Mouse (Mus musculus) MEL (cell line): ENCODE results near the gene Klhdc8a. TPM values are rescaled to one million over a fixed set of nuclear protein-coding genes. Genes with fewer than 3 reads are reported as not detected.

Experiments
- DNase-seq: peaks from one replicate; pipeline ENCODE4 v3.0.0; 2011; ENCODE audit warnings: low read depth, low spot score
- H3K27ac ChIP-seq: 2 replicates; pipeline ENCODE4 v1.5.1; 2012; ENCODE audit warnings: low read depth, mild to moderate bottlenecking, control low read depth, low read length, moderate library complexity; ENCODE audit not compliant: control insufficient read depth
- H3K27me3 ChIP-seq, 2 experiments: fragments of 150-350 bp in 1 of 2; sonication (generic) in 1 of 2; 2 replicates each; pipeline ENCODE4 v1.6.1; 2012; ENCODE audit warnings: low read length in 2 of 2, mild to moderate bottlenecking in 2 of 2, improper control_type of control experiment in 1 of 2, moderate library complexity in 1 of 2; ENCODE audit not compliant: insufficient read depth in 2 of 2, control insufficient read depth in 1 of 2
- H3K36me3 ChIP-seq, 2 experiments: 2 replicates each; pipeline ENCODE4 v1.6.1; 2012 to 2014; ENCODE audit warnings: low read length in 2 of 2, improper control_type of control experiment in 1 of 2, inconsistent platforms in 1 of 2, mild to moderate bottlenecking in 1 of 2; ENCODE audit not compliant: insufficient read depth in 2 of 2, control insufficient read depth in 1 of 2
- H3K4me1 ChIP-seq, 2 experiments: fragments of 150-350 bp in 1 of 2; sonication (generic) in 1 of 2; 2 replicates each; pipeline ENCODE4 v1.6.1; 2012; ENCODE audit warnings: low read length in 2 of 2, improper control_type of control experiment in 1 of 2, mild to moderate bottlenecking in 1 of 2; ENCODE audit not compliant: insufficient read depth in 2 of 2, control insufficient read depth in 1 of 2
- H3K4me3 ChIP-seq, 2 experiments: fragments of 150-350 bp in 1 of 2; sonication (generic) in 1 of 2; 2 replicates each; pipeline ENCODE4 v1.5.1; 2012; ENCODE audit warnings: low read depth in 2 of 2, low read length in 2 of 2, mild to moderate bottlenecking in 2 of 2, moderate library complexity in 2 of 2, control low read depth in 1 of 2, improper control_type of control experiment in 1 of 2; ENCODE audit not compliant: control insufficient read depth in 1 of 2, insufficient read depth in 1 of 2
- H3K79me2 ChIP-seq: 2 replicates; pipeline ENCODE4 v1.6.1; 2012; ENCODE audit warnings: mild to moderate bottlenecking, low read length, moderate library complexity; ENCODE audit not compliant: control insufficient read depth, poor library complexity, insufficient read depth
- H3K9ac ChIP-seq: 2 replicates; pipeline ENCODE4 v1.6.1; 2012; ENCODE audit warnings: low read depth, mild to moderate bottlenecking, control low read depth, low read length, moderate library complexity; ENCODE audit not compliant: control insufficient read depth, poor library complexity, severe bottlenecking
- H3K9me3 ChIP-seq: fragments of 150-350 bp; sonication (generic); replicated peaks from 2 replicates; pipeline ENCODE4 v1.6.1; 2012; ENCODE audit warnings: mild to moderate bottlenecking, low read length, improper control_type of control experiment, moderate library complexity; ENCODE audit not compliant: insufficient read depth
- BHLHE40 ChIP-seq: IDR thresholded peaks from 2 replicates; pipeline ENCODE4 v1.6.1; 2012; ENCODE audit warnings: low read depth, mild to moderate bottlenecking, inconsistent platforms, low read length, improper control_type of control experiment, borderline replicate concordance
- CHD2 ChIP-seq: IDR thresholded peaks from 2 replicates; pipeline ENCODE4 v1.6.1; 2011; ENCODE audit warnings: low read length, improper control_type of control experiment
- CTCF ChIP-seq, 3 experiments: IDR thresholded peaks in 2 of 3; conservative IDR thresholded peaks in 1 of 3; 2 replicates each; pipeline ENCODE4 v1.5.1; 2011 to 2012; ENCODE audit warnings: low read length in 3 of 3, low read depth in 2 of 3, mild to moderate bottlenecking in 2 of 3, improper control_type of control experiment in 1 of 3, inconsistent platforms in 1 of 3, mixed read lengths in 1 of 3, moderate library complexity in 1 of 3; ENCODE audit not compliant: control insufficient read depth in 1 of 3, insufficient read depth in 1 of 3, poor library complexity in 1 of 3, severe bottlenecking in 1 of 3
- E2F4 ChIP-seq: IDR thresholded peaks from 2 replicates; pipeline ENCODE4 v1.6.1; 2011; ENCODE audit warnings: low read depth, low read length, improper control_type of control experiment, borderline replicate concordance
- EP300 ChIP-seq, 2 experiments: IDR thresholded peaks; 2 replicates each; pipeline ENCODE4 v1.6.1; 2011; ENCODE audit warnings: improper control_type of control experiment in 2 of 2, low read length in 2 of 2, low read depth in 1 of 2, mild to moderate bottlenecking in 1 of 2
- ETS1 ChIP-seq: IDR thresholded peaks from 2 replicates; pipeline ENCODE4 v1.6.1; 2012; ENCODE audit warnings: low read depth, mild to moderate bottlenecking, inconsistent platforms, low read length, improper control_type of control experiment, moderate library complexity
- GABPA ChIP-seq: IDR thresholded peaks from 2 replicates; pipeline ENCODE4 v1.6.1; 2012; ENCODE audit warnings: low read depth, mild to moderate bottlenecking, inconsistent platforms, low read length, improper control_type of control experiment, moderate library complexity
- HCFC1 ChIP-seq: IDR thresholded peaks from 2 replicates; pipeline ENCODE4 v1.6.1; 2012; ENCODE audit warnings: low read depth, mild to moderate bottlenecking, inconsistent platforms, low read length, improper control_type of control experiment, moderate library complexity
- JUND ChIP-seq: IDR thresholded peaks from 2 replicates; pipeline ENCODE4 v1.6.1; 2011; ENCODE audit warnings: low read depth, mild to moderate bottlenecking, improper control_type of control experiment, low read length
- KAT2A ChIP-seq: conservative IDR thresholded peaks from 2 replicates; pipeline ENCODE4 v1.6.1; 2012; ENCODE audit warnings: low read depth, low read length, improper control_type of control experiment, inconsistent platforms
- MAFK ChIP-seq: IDR thresholded peaks from 2 replicates; pipeline ENCODE4 v1.6.1; 2011; ENCODE audit warnings: low read depth, mild to moderate bottlenecking, low read length, improper control_type of control experiment, borderline replicate concordance
- MAX ChIP-seq: IDR thresholded peaks from 2 replicates; pipeline ENCODE4 v1.6.1; 2011; ENCODE audit warnings: low read length, improper control_type of control experiment
- MAZ ChIP-seq: IDR thresholded peaks from 2 replicates; pipeline ENCODE4 v1.6.1; 2012; ENCODE audit warnings: low read depth, mild to moderate bottlenecking, inconsistent platforms, low read length, improper control_type of control experiment
- MYC ChIP-seq: IDR thresholded peaks from 2 replicates; pipeline ENCODE4 v1.6.1; 2011; ENCODE audit warnings: low read depth, mild to moderate bottlenecking, low read length, improper control_type of control experiment, moderate library complexity
- NELFE ChIP-seq: IDR thresholded peaks from 2 replicates; pipeline ENCODE4 v1.6.1; 2011; ENCODE audit warnings: low read depth, low read length, improper control_type of control experiment
- NRF1 ChIP-seq: IDR thresholded peaks from 2 replicates; pipeline ENCODE4 v1.6.1; 2014; ENCODE audit warnings: low read depth, mild to moderate bottlenecking, inconsistent platforms, low read length, improper control_type of control experiment, moderate library complexity; ENCODE audit not compliant: poor library complexity, insufficient read depth, severe bottlenecking
- POLR2AphosphoS2 ChIP-seq: IDR thresholded peaks from 2 replicates; pipeline ENCODE4 v1.6.1; 2011; ENCODE audit warnings: low read length, improper control_type of control experiment
- POLR2AphosphoS5 ChIP-seq: IDR thresholded peaks from 2 replicates; pipeline ENCODE4 v1.6.1; 2012; ENCODE audit warnings: low read depth, borderline replicate concordance, mild to moderate bottlenecking, inconsistent platforms, low read length, moderate library complexity, mixed read lengths
- RAD21 ChIP-seq: IDR thresholded peaks from 2 replicates; pipeline ENCODE4 v1.6.1; 2011; ENCODE audit warnings: mild to moderate bottlenecking, low read depth, low read length, improper control_type of control experiment
- RCOR1 ChIP-seq: IDR thresholded peaks from 2 replicates; pipeline ENCODE4 v1.6.1; 2012; ENCODE audit warnings: low read depth, mild to moderate bottlenecking, inconsistent platforms, low read length, improper control_type of control experiment
- SIN3A ChIP-seq: IDR thresholded peaks from 2 replicates; pipeline ENCODE4 v1.6.1; 2012; ENCODE audit warnings: low read length, improper control_type of control experiment, inconsistent platforms
- SMC3 ChIP-seq: IDR thresholded peaks from 2 replicates; pipeline ENCODE4 v1.6.1; 2011; ENCODE audit warnings: low read depth, low read length, improper control_type of control experiment
- TAL1 ChIP-seq: IDR thresholded peaks from 2 replicates; pipeline ENCODE4 v1.6.1; 2012; ENCODE audit warnings: mild to moderate bottlenecking, inconsistent platforms, low read length, moderate library complexity, mixed read lengths
- TBP ChIP-seq: IDR thresholded peaks from 2 replicates; pipeline ENCODE4 v1.8.0; 2011; ENCODE audit warnings: low read depth, low read length, improper control_type of control experiment
- TCF12 ChIP-seq: IDR thresholded peaks from 2 replicates; pipeline ENCODE4 v1.6.1; 2014; ENCODE audit warnings: low read depth, mild to moderate bottlenecking, inconsistent platforms, low read length, improper control_type of control experiment, moderate library complexity
- UBTF ChIP-seq: IDR thresholded peaks from 2 replicates; pipeline ENCODE4 v1.6.1; 2012; ENCODE audit warnings: low read depth, mild to moderate bottlenecking, inconsistent platforms, low read length, improper control_type of control experiment, moderate library complexity, borderline replicate concordance; ENCODE audit not compliant: insufficient read depth
- USF2 ChIP-seq, 2 experiments: IDR thresholded peaks; 2 replicates each; pipeline ENCODE4 v1.6.1; 2011 to 2012; ENCODE audit warnings: improper control_type of control experiment in 2 of 2, low read length in 2 of 2, borderline replicate concordance in 1 of 2, inconsistent platforms in 1 of 2, low read depth in 1 of 2, mild to moderate bottlenecking in 1 of 2; ENCODE audit not compliant: insufficient read depth in 1 of 2
- ZC3H11A ChIP-seq: IDR thresholded peaks from 2 replicates; pipeline ENCODE4 v1.6.1; 2012; ENCODE audit warnings: low read depth, mild to moderate bottlenecking, inconsistent platforms, low read length, improper control_type of control experiment
- ZNF384 ChIP-seq: IDR thresholded peaks from 2 replicates; pipeline ENCODE4 v1.6.1; 2012; ENCODE audit warnings: low read depth, mild to moderate bottlenecking, inconsistent platforms, low read length, improper control_type of control experiment
- polyA plus RNA-seq, 2 experiments: library from polyadenylated mRNA; stranded (reverse) in 1 of 2; unstranded in 1 of 2; fragments of >175 nt in 1 of 2; fragments of >200 nt in 1 of 2; gene quantifications; 2 replicates each; pipeline versions ENCODE4 v1.2.1 to v1.2.4; 2012; ENCODE audit warnings: low replicate concordance in 2 of 2, low read depth in 1 of 2; ENCODE audit not compliant: insufficient read length in 2 of 2, insufficient read depth in 1 of 2, missing spikeins in 1 of 2
- total RNA-seq: library from RNA; depleted of rRNA; stranded (reverse); fragments of 300-350 nt; gene quantifications from 2 replicates; pipeline ENCODE4 v1.2.3, GENCODE M21; 2012

The Klhdc8a gene
- total and polyA plus RNA-seq, 3 experiments, result not detected

- peak; percentile 81 for DNase-seq
- peaks cover 0 to 35% of the 10 kb centered on the region in 2 experiments; a peak in 2 of 4 replicates for H3K36me3 ChIP-seq
- no peaks in the 10 kb centered on the region for H3K9me3 ChIP-seq
- no peak overlapping the region for H3K4me3 ChIP-seq
- H3K79me2 ChIP-seq, result 0 out of 2 replicates have a peak, but pooled peaks cover 2% of the 10 kb centered on the region
- TF ChIP-seq RAD21 (peak; percentile 75), SMC3 (peak; percentile 94), ZC3H11A (peak; percentile 80), CTCF (IDR thresholded peaks at IDR 0.05 in 2 of 3, conservative IDR thresholded peaks at IDR 0.05 in 1 of 3; ENCODE audit: control insufficient read depth in 1 of 3, insufficient read depth in 1 of 3, low read depth in 2 of 3, low read length in 3 of 3, poor library complexity in 1 of 3, severe bottlenecking in 1 of 3) (peak; percentile 25 to 78 (median 65); a peak in 5 of 6 replicates), CHD2 (no peak), RCOR1 (no peak), MAZ (0 out of 2 replicates have a peak, but pooled peaks have one; percentile 29), SIN3A (peak; percentile 25; the same call in 1 of the 2 replicates)
- TF ChIP-seq, all 39 proteins: peak for 6
- H3K27ac ChIP-seq, result no peak overlapping the region
- H3K4me1 ChIP-seq, result peaks cover 19 to 43% of the 10 kb centered on the region in 2 experiments
- no peak overlapping the region for H3K9ac ChIP-seq
- no peaks in the 10 kb centered on the region for H3K27me3 ChIP-seq
These were observed 14.3 kb downstream of the Klhdc8a start for GRCm38 (mm10) chr1:132312703-132313102.

DNA sequence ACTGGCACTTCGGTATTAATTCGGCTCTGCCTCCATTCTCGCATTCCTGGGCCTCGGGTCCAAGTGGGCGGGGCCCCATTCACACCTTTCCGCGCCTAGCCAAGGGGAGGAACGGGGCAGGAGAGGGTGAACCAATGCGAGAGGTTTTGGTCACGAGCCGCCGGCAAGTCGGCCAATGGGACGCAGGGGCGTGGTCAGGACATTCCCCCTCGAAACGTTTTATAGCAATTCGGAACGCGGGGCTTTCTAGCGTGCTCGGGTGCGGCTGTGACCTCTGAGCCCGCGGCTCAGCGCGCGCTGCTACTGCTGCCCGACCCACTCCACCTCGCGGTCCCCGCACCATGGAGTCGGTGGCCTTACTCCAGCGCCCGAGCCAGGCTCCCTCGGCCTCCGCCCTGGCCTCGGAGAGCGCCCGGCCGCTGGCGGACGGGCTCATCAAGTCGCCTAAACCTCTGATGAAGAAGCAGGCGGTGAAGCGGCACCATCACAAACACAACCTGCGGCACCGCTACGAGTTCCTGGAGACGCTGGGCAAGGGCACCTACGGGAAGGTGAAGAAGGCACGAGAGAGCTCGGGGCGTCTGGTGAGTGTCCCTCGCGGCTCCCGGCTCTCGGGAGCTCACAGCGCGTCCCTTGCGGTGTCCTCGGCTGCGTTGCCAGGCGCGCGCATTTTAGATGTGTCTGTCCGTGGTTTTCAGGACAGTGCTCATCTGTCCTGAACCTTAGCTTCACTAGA lies 17.6 kb downstream of the Klhdc8a start, which contains the start of gene Nuak2:
Gene Nuak2 (plus strand): TSS at position 238 of the 736 bp plus-strand sequence.
- peak; percentile 94 for DNase-seq
- Histone ChIP-seq H3K4me3 (peak within 1 kb of the TSS; percentile 49 to 67), H3K27me3 (no peaks in the 10 kb centered on the region), H3K9me3 (no peaks in the 10 kb centered on the region), H3K4me1 (peaks cover 19 to 51% of the 10 kb centered on the region in 2 experiments), H3K9ac (peak within 1 kb of the TSS; percentile 77), H3K36me3 (peaks cover 0 to 41% of the 10 kb centered on the region in 2 experiments; a peak in 2 of 4 replicates), H3K27ac (peak within 1 kb of the TSS; percentile 35), H3K79me2 (0 out of 2 replicates have a peak, but pooled peaks cover 2% of the 10 kb centered on the region)
- TF ChIP-seq HCFC1, result no peak
- TF ChIP-seq GABPA, result no peak
- peak in 1 of 2 experiments; percentile 53; a peak in 1 of 4 replicates for TF ChIP-seq USF2 (IDR thresholded peaks at IDR 0.05; ENCODE audit: borderline replicate concordance in 1 of 2, insufficient read depth in 1 of 2, low read depth in 1 of 2, low read length in 2 of 2)
- no peak for TF ChIP-seq POLR2AphosphoS5
- no peak for TF ChIP-seq E2F4
- TF ChIP-seq TAL1, result no peak
- TF ChIP-seq NELFE, result 0 out of 2 replicates have a peak, but pooled peaks have one; percentile 22
- no peak for TF ChIP-seq POLR2AphosphoS2
- TF ChIP-seq MAFK, result no peak
- TF ChIP-seq CHD2, result no peak
- peak; percentile 88 for TF ChIP-seq MAX
- TF ChIP-seq MYC, result no peak
- no peak for TF ChIP-seq UBTF
- no peak for TF ChIP-seq KAT2A
- TF ChIP-seq EP300 (IDR thresholded peaks at IDR 0.05; ENCODE audit: low read depth in 1 of 2, low read length in 2 of 2), result no peak
- peak; percentile 46; the same call in 1 of the 2 replicates for TF ChIP-seq TBP
- no peak for TF ChIP-seq JUND
- no peak for TF ChIP-seq TCF12
- TF ChIP-seq SMC3, result no peak
- no peak for TF ChIP-seq ZNF384
- peak; percentile 23; the same call in 1 of the 2 replicates for TF ChIP-seq MAZ
- TF ChIP-seq NRF1, result no peak
- no peak for TF ChIP-seq ETS1
- TF ChIP-seq BHLHE40, result peak; percentile 71
